Mouse (Mus musculus) thymus, adult 2 months (tissue): Measurements from ENCODE around the gene Adam17. TPM values are rescaled to one million over a fixed set of nuclear protein-coding genes. Genes with fewer than 3 reads are reported as not detected.

Experiments used
- DNase-seq: peaks from one replicate; pipeline ENCODE4 v3.0.0; 2021
- H3K27ac ChIP-seq: fragments of 200-500 bp; 2 replicates; pipeline ENCODE4 v1.5.1; 2012; ENCODE audit warnings: low read length, control low read depth; ENCODE audit not compliant: control insufficient read depth, insufficient read depth
- H3K27me3 ChIP-seq: fragments of 200-500 bp; 2 replicates; pipeline ENCODE4 v1.6.1; 2012; ENCODE audit warnings: mild to moderate bottlenecking, low read length, moderate library complexity, mixed read lengths; ENCODE audit not compliant: control insufficient read depth, insufficient read depth
- H3K36me3 ChIP-seq: fragments of 200-500 bp; 2 replicates; pipeline ENCODE4 v1.6.1; 2012; ENCODE audit warnings: mild to moderate bottlenecking, low read length, moderate library complexity; ENCODE audit not compliant: control insufficient read depth, insufficient read depth
- H3K4me1 ChIP-seq: fragments of 200-500 bp; replicated peaks from 2 replicates; pipeline ENCODE4 v1.6.1; 2012; ENCODE audit warnings: low read length; ENCODE audit not compliant: control insufficient read depth, insufficient read depth
- H3K4me3 ChIP-seq: fragments of 200-500 bp; 2 replicates; pipeline ENCODE4 v1.5.1; 2012; ENCODE audit warnings: mild to moderate bottlenecking, low read length, control low read depth, moderate library complexity; ENCODE audit not compliant: control insufficient read depth, insufficient read depth
- CTCF ChIP-seq: fragments of 200-500 bp; IDR thresholded peaks from 2 replicates; pipeline ENCODE4 v1.5.1; 2012; ENCODE audit warnings: mild to moderate bottlenecking, control low read depth, low read length, moderate library complexity, borderline replicate concordance; ENCODE audit not compliant: control insufficient read depth, poor library complexity, insufficient read depth; ENCODE audit errors: extremely low read depth
- POLR2A ChIP-seq: fragments of 200-500 bp; IDR thresholded peaks from 2 replicates; pipeline ENCODE4 v1.6.1; 2012; ENCODE audit warnings: mild to moderate bottlenecking, low read length, control low read depth, moderate library complexity; ENCODE audit not compliant: control insufficient read depth, poor library complexity, insufficient read depth; ENCODE audit errors: extremely low read depth
- WGBS: fragments of 180-500 bp; shearing (Covaris S2); methylation state at CpG from one replicate; pipeline ENCODE4 v1.1.7; 2018; 5-methylcytosine and 5-hydroxymethylcytosine counted together
- polyA plus RNA-seq: library from polyadenylated mRNA; depleted of rRNA; stranded (reverse); fragments of >200 nt; gene quantifications from 2 replicates; pipeline ENCODE4 v1.2.3, GENCODE M21; 2012; rRNA removed

The Adam17 gene
- polyA plus RNA-seq, 1 experiment, result 41.5 TPM

DNA sequence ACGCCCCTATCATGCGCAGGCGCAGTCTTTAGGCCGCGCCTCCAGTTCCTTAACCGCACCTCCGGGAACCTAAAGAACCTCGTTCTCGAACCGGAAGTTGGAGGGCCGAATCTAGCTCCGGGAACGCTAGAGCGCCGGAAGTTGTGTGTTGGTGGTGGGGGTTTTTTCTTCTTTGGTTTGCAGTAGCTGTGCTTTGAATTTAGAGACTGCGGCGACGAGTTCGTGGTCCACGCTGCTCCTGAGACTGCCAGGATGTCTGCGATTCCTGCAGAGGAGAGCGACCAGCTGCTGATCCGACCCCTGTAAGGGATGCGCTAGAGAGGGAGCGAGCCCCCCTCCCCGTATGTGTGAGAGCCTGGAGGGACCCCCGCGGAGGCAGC, 87.2 kb downstream of the Adam17 start, which contains the start of gene Itgb1bp1:
TSS of gene Itgb1bp1 (minus strand) at position 42 of the 380 bp plus-strand sequence.
- peak; percentile 97 for DNase-seq
- peaks cover 5% of the 10 kb centered on the region for H3K4me1 ChIP-seq

DNA sequence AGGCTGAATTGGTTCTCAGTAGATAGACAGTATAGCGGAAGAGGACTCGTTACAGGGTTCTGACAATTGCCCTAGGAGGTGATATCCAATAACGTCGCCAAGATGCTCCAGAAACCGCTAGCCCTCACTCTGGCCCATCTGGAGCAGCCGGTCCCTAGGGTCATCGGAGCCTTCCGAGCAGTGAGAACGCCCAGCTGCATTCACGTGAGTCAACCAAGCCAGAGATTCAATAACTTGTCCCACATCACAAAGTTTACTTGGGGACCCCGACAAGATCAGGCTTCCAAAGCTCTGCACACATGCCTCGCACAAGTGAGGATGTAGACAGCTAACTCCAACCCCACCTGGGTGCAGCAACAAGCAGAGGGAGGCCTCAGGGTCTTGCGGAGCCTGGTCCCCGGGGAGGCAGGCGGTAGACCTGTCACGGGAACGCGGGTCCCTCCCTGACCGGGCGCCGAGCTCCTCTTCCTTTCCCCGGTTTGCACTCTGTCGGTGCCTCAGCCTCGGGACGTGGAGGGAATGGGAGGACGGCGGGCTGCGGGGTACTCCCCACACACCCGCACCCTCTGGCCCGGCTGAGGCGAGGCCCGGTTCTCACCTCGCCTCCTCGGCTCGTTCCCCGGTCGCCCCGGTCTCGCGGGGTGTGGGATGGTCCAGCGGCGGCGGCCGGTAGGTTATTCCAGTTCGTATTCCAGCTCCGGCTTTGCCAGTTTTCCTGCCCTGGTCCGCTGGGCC, 87.8 kb downstream of the Adam17 start:
- Histone ChIP-seq H3K27me3 (no peaks in the 10 kb centered on the region), H3K27ac (peak overlapping the region; percentile 48), H3K4me1 (peaks cover 5% of the 10 kb centered on the region), H3K36me3 (no peaks in the 10 kb centered on the region), H3K4me3 (peak overlapping the region; percentile 87)
- under 1% methylated on average over 47 of the region's 47 CpGs for WGBS
- TF ChIP-seq POLR2A, result no peak; the same call in 1 of the 2 replicates
- TF ChIP-seq CTCF, result no peak
- DNase-seq, result no peak

More for the DNA sequence above, 87.2 kb downstream of the Adam17 start, which contains the start of gene Itgb1bp1:
- H3K27ac ChIP-seq, result peak within 1 kb of the TSS; percentile 80
- under 1% methylated on average over 28 of the region's 28 CpGs for WGBS
- no peaks in the 10 kb centered on the region for H3K27me3 ChIP-seq
- H3K36me3 ChIP-seq, result peaks cover 2% of the 10 kb centered on the region; the same call in 1 of the 2 replicates
- peak within 1 kb of the TSS; percentile 87 for H3K4me3 ChIP-seq
- TF ChIP-seq CTCF, result no peak
- no peak; the same call in 1 of the 2 replicates for TF ChIP-seq POLR2A

GRCm38 (mm10) chr12:21284761-21285441, 88.5 kb downstream of the Adam17 start, which contains the start of gene Cpsf3:
TSS of gene Cpsf3 (plus strand) at chr12:21285391.
- no peaks in the 10 kb centered on the region for H3K36me3 ChIP-seq
- no peaks in the 10 kb centered on the region for H3K27me3 ChIP-seq
- peaks cover 5% of the 10 kb centered on the region for H3K4me1 ChIP-seq
- peak within 1 kb of the TSS; percentile 80 for H3K27ac ChIP-seq
- TF ChIP-seq CTCF, result no peak
- TF ChIP-seq POLR2A, result no peak
- DNase-seq, result no peak
- H3K4me3 ChIP-seq, result peak within 1 kb of the TSS; percentile 87
- 66% methylated on average over 11 of the region's 11 CpGs for WGBS

DNA sequence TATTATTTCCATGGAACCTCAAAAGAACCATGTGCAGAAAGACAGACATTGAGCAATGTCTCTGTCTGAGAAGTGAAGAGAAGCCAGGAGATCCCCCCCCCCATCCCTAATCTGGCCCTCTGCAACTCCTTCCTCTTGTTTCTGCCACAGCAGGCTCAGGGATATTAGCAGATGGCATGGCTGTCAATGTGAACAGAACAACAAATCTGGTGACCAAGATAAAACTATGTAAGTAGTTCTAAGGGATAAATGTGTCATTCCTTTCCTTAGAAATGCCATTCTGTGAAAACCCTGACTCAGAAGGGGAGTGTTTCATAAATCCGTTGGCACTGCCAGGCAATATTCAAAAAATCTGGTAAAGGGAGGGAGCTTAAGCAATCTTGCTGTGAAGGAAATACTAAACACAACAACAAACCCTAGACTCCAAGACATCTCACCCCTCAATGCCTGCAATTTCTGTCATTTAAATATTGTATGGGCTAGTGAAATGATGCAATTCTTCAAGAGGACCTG, 96.0 kb downstream of the Adam17 start:
- H3K36me3 ChIP-seq, result peaks cover 9% of the 10 kb centered on the region
- no peak overlapping the region for H3K4me3 ChIP-seq
- TF ChIP-seq POLR2A, result no peak
- no peak for TF ChIP-seq CTCF
- H3K27ac ChIP-seq, result no peak overlapping the region
- no peaks in the 10 kb centered on the region for H3K4me1 ChIP-seq
- H3K27me3 ChIP-seq, result no peaks in the 10 kb centered on the region
- DNase-seq, result no peak
- 98% methylated on average over 1 of the region's 1 CpGs for WGBS

GRCm38 (mm10) chr12:21274446-21274845, 99.0 kb downstream of the Adam17 start:
- H3K4me3 ChIP-seq, result no peak overlapping the region
- H3K27me3 ChIP-seq, result no peaks in the 10 kb centered on the region
- H3K27ac ChIP-seq, result no peak overlapping the region
- no peaks in the 10 kb centered on the region for H3K4me1 ChIP-seq
- DNase-seq, result no peak
- 95% methylated on average over 7 of the region's 7 CpGs for WGBS
- H3K36me3 ChIP-seq, result peaks cover 30% of the 10 kb centered on the region
- no peak for TF ChIP-seq CTCF

Other genes with a start within 250 kb of the Adam17 start
- 28.6 and 45.3 TPM in 2 replicates for gene Cpsf3, start 88.2 kb downstream of the Adam17 start, polyA plus RNA-seq
- gene Itgb1bp1, start 87.3 kb downstream of the Adam17 start, polyA plus RNA-seq, result 16.2 and 18.0 TPM in 2 replicates
- 50.1 and 53.6 TPM in 2 replicates for gene Iah1, start 57.2 kb downstream of the Adam17 start, polyA plus RNA-seq
- gene Ywhaq, start 44.0 kb upstream of the Adam17 start, polyA plus RNA-seq, result 40.8 and 61.1 TPM in 2 replicates